Mouse (Mus musculus): ENCODE results near the gene Rnpep. TPM values are rescaled to one million over a fixed set of nuclear protein-coding genes. Genes with fewer than 3 reads are reported as not detected.

Rnpep gene
- 54.2 and 54.4 TPM in 2 replicates for polyA plus RNA-seq (2012; rRNA removed)

GRCm38 (mm10) chr1:135283826-135284291, at the start of gene Rnpep:
Gene Rnpep, minus strand, starts transcription at chr1:135284084.
- WGBS, result under 1% methylated on average over 39 of the region's 39 CpGs
- Histone ChIP-seq H3K27me3 (ENCODE audit: control insufficient read depth, insufficient read depth, low read length) (no peaks in the 10 kb centered on the region), H3K4me1 (ENCODE audit: control insufficient read depth, insufficient read depth, low read length) (peaks cover 3% of the 10 kb centered on the region; the same call in 1 of the 2 replicates), H3K4me3 (replicated peaks; ENCODE audit: insufficient read depth, low read depth, low read length) (peak within 1 kb of the TSS; percentile 98), H3K27ac (ENCODE audit: insufficient read depth, low read length) (peak within 1 kb of the TSS; percentile 98)
- TF ChIP-seq CTCF (IDR thresholded peaks at IDR 0.05; ENCODE audit: borderline replicate concordance, insufficient read depth, low read depth, low read length) (no peak), POLR2A (IDR thresholded peaks at IDR 0.05; ENCODE audit: borderline replicate concordance, insufficient read depth, low read length) (peak; percentile 64; the same call in 1 of the 2 replicates)
- peak; percentile 85 to 88 for DNase-seq

GRCm38 (mm10) chr1:135330578-135330977, 46.7 kb upstream of the Rnpep start:
- no peak for TF ChIP-seq POLR2A (IDR thresholded peaks at IDR 0.05; ENCODE audit: borderline replicate concordance, insufficient read depth, low read length)
- no peak for TF ChIP-seq CTCF (IDR thresholded peaks at IDR 0.05; ENCODE audit: borderline replicate concordance, insufficient read depth, low read depth, low read length)
- WGBS, result 83% methylated on average over 6 of the region's 6 CpGs

DNA sequence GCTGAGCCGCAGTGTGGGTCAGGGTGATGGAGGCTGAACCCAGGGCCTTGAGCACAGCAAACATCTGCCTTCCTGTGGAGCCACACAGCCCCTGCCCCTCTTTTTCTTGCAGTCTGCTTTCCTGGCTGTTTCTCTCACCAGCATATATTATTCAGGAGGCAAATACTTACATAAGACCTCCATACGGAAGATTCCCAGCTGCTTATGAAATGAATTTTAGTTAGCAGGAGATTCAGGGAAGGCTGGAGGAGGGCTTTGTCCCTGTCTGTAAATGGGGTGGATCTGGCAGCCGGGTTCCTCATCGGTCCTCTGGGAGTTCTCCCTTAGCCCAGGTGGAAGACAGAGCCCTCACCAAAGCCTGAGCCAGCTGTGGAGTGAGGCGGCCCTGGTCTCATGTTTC, 44.5 kb upstream of the Rnpep start:
- TF ChIP-seq POLR2A (IDR thresholded peaks at IDR 0.05; ENCODE audit: borderline replicate concordance, insufficient read depth, low read length) (no peak), CTCF (IDR thresholded peaks at IDR 0.05; ENCODE audit: borderline replicate concordance, insufficient read depth, low read depth, low read length) (no peak)
- DNase-seq, result no peak
- H3K27ac ChIP-seq (ENCODE audit: insufficient read depth, low read length), result no peak overlapping the region

More at GRCm38 (mm10) chr1:135330578-135330977, 46.7 kb upstream of the Rnpep start:
- H3K4me1 ChIP-seq (ENCODE audit: control insufficient read depth, insufficient read depth, low read length), result no peaks in the 10 kb centered on the region
- DNase-seq, result no peak
- no peaks in the 10 kb centered on the region for H3K27me3 ChIP-seq (ENCODE audit: control insufficient read depth, insufficient read depth, low read length)
- no peak overlapping the region for H3K4me3 ChIP-seq (replicated peaks; ENCODE audit: insufficient read depth, low read depth, low read length)
- H3K27ac ChIP-seq (ENCODE audit: insufficient read depth, low read length), result no peak overlapping the region

DNA sequence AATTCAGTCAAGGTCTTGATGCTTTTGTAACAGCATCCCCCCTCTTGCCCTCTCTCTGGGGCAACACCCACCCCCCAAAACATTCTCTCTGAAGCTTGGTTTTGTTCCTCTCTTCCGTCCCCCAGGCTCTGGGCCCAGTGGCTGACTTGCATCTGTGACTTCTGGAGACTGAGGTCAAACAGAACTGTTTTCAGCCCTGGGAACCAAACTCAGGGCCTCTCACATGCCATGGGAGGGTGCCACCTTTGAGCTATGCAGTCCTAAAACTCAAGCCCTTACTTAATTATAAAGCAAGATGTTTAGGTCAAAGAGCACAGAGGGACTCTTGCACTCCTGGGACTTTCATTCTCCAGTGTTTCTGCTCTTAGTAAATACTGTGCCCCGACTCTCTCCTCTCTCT, 42.0 kb upstream of the Rnpep start:
- TF ChIP-seq POLR2A (IDR thresholded peaks at IDR 0.05; ENCODE audit: borderline replicate concordance, insufficient read depth, low read length), result no peak
- no peak for TF ChIP-seq CTCF (IDR thresholded peaks at IDR 0.05; ENCODE audit: borderline replicate concordance, insufficient read depth, low read depth, low read length)
- H3K4me3 ChIP-seq (replicated peaks; ENCODE audit: insufficient read depth, low read depth, low read length), result no peak overlapping the region
- no peak for DNase-seq
- WGBS, result 83% methylated on average over 2 of the region's 2 CpGs
- H3K27me3 ChIP-seq (ENCODE audit: control insufficient read depth, insufficient read depth, low read length), result no peaks in the 10 kb centered on the region
- no peaks in the 10 kb centered on the region for H3K4me1 ChIP-seq (ENCODE audit: control insufficient read depth, insufficient read depth, low read length)
- no peak overlapping the region for H3K27ac ChIP-seq (ENCODE audit: insufficient read depth, low read length)

More for the DNA sequence above, 44.5 kb upstream of the Rnpep start:
- H3K4me3 ChIP-seq (replicated peaks; ENCODE audit: insufficient read depth, low read depth, low read length), result no peak overlapping the region
- no peaks in the 10 kb centered on the region for H3K27me3 ChIP-seq (ENCODE audit: control insufficient read depth, insufficient read depth, low read length)
- 68% methylated on average over 5 of the region's 5 CpGs for WGBS
- H3K4me1 ChIP-seq (ENCODE audit: control insufficient read depth, insufficient read depth, low read length), result no peaks in the 10 kb centered on the region

- Histone ChIP-seq H3K4me1 (ENCODE audit: control insufficient read depth, insufficient read depth, low read length) (no peaks in the 10 kb centered on the region), H3K27me3 (ENCODE audit: control insufficient read depth, insufficient read depth, low read length) (no peaks in the 10 kb centered on the region), H3K4me3 (replicated peaks; ENCODE audit: insufficient read depth, low read depth, low read length) (no peak within 1 kb of the TSS), H3K27ac (ENCODE audit: insufficient read depth, low read length) (no peak within 1 kb of the TSS)
- DNase-seq, result no peak
- WGBS, result 20% methylated on average over 8 of the region's 8 CpGs
- TF ChIP-seq POLR2A (IDR thresholded peaks at IDR 0.05; ENCODE audit: borderline replicate concordance, insufficient read depth, low read length) (no peak), CTCF (IDR thresholded peaks at IDR 0.05; ENCODE audit: borderline replicate concordance, insufficient read depth, low read depth, low read length) (no peak)
Observed at GRCm38 (mm10) chr1:135324571-135324970, 40.7 kb upstream of the Rnpep start, which contains the start of gene Lmod1. Gene Lmod1, plus strand, starts transcription at chr1:135324807.

DNA sequence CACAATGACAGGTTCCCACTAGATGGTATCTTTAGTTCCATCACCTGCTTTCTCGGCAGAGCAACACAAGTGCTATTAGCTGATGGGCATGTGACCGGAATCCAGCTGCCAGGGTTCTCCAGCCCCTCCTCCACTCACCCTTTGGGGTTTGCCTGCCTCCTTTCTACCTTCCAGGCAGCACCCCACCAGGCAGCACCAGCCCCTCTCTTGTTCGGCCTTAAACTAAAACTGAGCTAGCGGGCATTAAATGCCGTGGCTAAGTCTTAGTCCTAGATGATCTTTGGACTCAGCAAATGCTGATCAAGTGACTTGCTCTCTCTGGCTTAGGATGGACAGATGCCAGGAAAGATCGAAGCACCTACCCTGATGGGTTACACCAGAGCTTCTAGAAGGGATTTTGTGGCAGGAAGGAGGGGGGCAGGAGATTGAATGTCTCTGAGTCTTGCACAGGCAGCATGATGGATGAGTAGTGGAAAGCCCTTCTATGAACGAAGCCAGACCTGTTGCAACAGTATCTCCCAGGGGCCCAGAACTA, 39.5 kb upstream of the Rnpep start:
- Histone ChIP-seq H3K4me1 (ENCODE audit: control insufficient read depth, insufficient read depth, low read length) (no peaks in the 10 kb centered on the region), H3K4me3 (replicated peaks; ENCODE audit: insufficient read depth, low read depth, low read length) (no peak overlapping the region), H3K27me3 (ENCODE audit: control insufficient read depth, insufficient read depth, low read length) (no peaks in the 10 kb centered on the region), H3K27ac (ENCODE audit: insufficient read depth, low read length) (no peak overlapping the region)
- no peak for TF ChIP-seq CTCF (IDR thresholded peaks at IDR 0.05; ENCODE audit: borderline replicate concordance, insufficient read depth, low read depth, low read length)
- no peak for TF ChIP-seq POLR2A (IDR thresholded peaks at IDR 0.05; ENCODE audit: borderline replicate concordance, insufficient read depth, low read length)
- 84% methylated on average over 7 of the region's 7 CpGs for WGBS
- no peak for DNase-seq

- Histone ChIP-seq H3K27me3 (ENCODE audit: control insufficient read depth, insufficient read depth, low read length) (no peaks in the 10 kb centered on the region), H3K27ac (ENCODE audit: insufficient read depth, low read length) (peak within 1 kb of the TSS; percentile 95), H3K4me1 (ENCODE audit: control insufficient read depth, insufficient read depth, low read length) (peaks cover 6% of the 10 kb centered on the region), H3K4me3 (replicated peaks; ENCODE audit: insufficient read depth, low read depth, low read length) (peak within 1 kb of the TSS; percentile 99)
- under 1% methylated on average over 51 of the region's 51 CpGs for WGBS
- peak; percentile 92 to 94 for DNase-seq
- peak; percentile 72 for TF ChIP-seq POLR2A (IDR thresholded peaks at IDR 0.05; ENCODE audit: borderline replicate concordance, insufficient read depth, low read length)
- TF ChIP-seq CTCF (IDR thresholded peaks at IDR 0.05; ENCODE audit: borderline replicate concordance, insufficient read depth, low read depth, low read length), result no peak
Observed at GRCm38 (mm10) chr1:135313284-135314031, 29.6 kb upstream of the Rnpep start, which contains the start of gene Timm17a. Gene Timm17a, minus strand, starts transcription at chr1:135313778.
